Mouse (Mus musculus) liver, postnatal 0 days (tissue): Measurements from ENCODE around the gene Bcl7c.

Experiments used
- CTCF ChIP-seq: sonication (generic); IDR thresholded peaks from 2 replicates; pipeline ENCODE4 v1.5.1; 2016; ENCODE audit warnings: antibody characterized with exemption, low read depth
- EP300 ChIP-seq: IDR thresholded peaks from 2 replicates; pipeline ENCODE4 v1.6.1; 2016; ENCODE audit warnings: antibody characterized with exemption, low read depth, mild to moderate bottlenecking

DNA sequence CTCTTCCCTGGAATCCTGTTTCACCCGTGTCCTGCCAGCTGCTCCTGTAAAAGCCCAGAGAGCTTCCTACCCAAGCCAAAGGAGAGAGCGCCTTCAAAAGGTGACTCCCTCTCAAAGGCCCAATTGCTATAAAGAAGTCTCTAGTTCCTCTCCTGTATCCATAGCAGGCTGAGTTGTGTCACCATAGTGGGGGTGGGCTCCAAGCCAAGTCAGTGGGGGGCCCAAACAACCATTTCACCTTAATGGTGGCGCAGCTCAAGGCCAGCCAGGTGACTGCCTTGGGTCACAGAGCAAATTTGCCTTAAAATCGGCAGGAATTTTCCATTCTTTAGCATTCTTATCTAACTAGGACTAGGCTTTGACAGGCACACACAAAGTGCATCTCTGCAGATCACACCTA lies 6.1 kb upstream of the Bcl7c start:
- no peak for TF ChIP-seq CTCF
- TF ChIP-seq EP300: no peak
